Mouse (Mus musculus) embryonic facial prominence, embryonic 14.5 days (tissue): ENCODE measurements around the gene Fut2. TPM values are rescaled to one million over a fixed set of nuclear protein-coding genes. Genes with fewer than 3 reads are reported as not detected.
A peak's percentile ranks its signal among the peaks of the same experiment; 100 is the strongest.

ENCODE experiments used
- ATAC-seq: fragments of 200-750 bp; cut with Nextera tagmentation; 2 replicates; pipeline ENCODE4 v1.8.0; 2017; ENCODE audit warnings: low read depth, moderate number of reproducible peaks, moderate TSS enrichment
- DNase-seq: peaks from one replicate; pipeline ENCODE4 v3.0.0-alpha.2; 2015; ENCODE audit warnings: low spot score
- H3K27ac ChIP-seq: fragments of 300-500 bp; sonication (generic); replicated peaks from 2 replicates; pipeline ENCODE4 v1.5.1; 2014; ENCODE audit warnings: low read depth, mild to moderate bottlenecking, low read length, moderate library complexity
- H3K27me3 ChIP-seq: fragments of 300-500 bp; sonication (generic); replicated peaks from 2 replicates; pipeline ENCODE4 v1.6.1; 2014; ENCODE audit warnings: low read length; ENCODE audit not compliant: control insufficient read depth, insufficient read depth
- H3K36me3 ChIP-seq: fragments of 300-500 bp; sonication (generic); 2 replicates; pipeline ENCODE4 v1.6.1; 2014; ENCODE audit warnings: low read length, mixed read lengths; ENCODE audit not compliant: control insufficient read depth, insufficient read depth
- H3K4me1 ChIP-seq: fragments of 300-500 bp; sonication (generic); 2 replicates; pipeline ENCODE4 v1.6.1; 2014; ENCODE audit warnings: antibody characterized with exemption, low read length; ENCODE audit not compliant: control insufficient read depth, insufficient read depth
- H3K4me2 ChIP-seq: fragments of 300-500 bp; sonication (generic); 2 replicates; pipeline ENCODE4 v1.6.1; 2014; ENCODE audit warnings: low read depth, mild to moderate bottlenecking, low read length, moderate library complexity, mixed read lengths
- H3K4me3 ChIP-seq: fragments of 300-500 bp; sonication (generic); 2 replicates; pipeline ENCODE4 v1.5.1; 2014; ENCODE audit warnings: low read depth, mild to moderate bottlenecking, low read length
- H3K9ac ChIP-seq: fragments of 300-500 bp; sonication (generic); 2 replicates; pipeline ENCODE4 v1.6.1; 2014; ENCODE audit warnings: low read depth, mild to moderate bottlenecking, low read length, moderate library complexity, mixed read lengths
- H3K9me3 ChIP-seq: fragments of 300-500 bp; sonication (generic); 2 replicates; pipeline ENCODE4 v1.6.1; 2016; ENCODE audit warnings: low read length; ENCODE audit not compliant: control insufficient read depth
- WGBS: fragments of 180-500 bp; shearing (Covaris S2); extraction: QIAGEN DNeasy Blood & Tissue Kit; methylation state at CpG from one replicate; pipeline ENCODE4 v1.1.7; 2014; 5-methylcytosine and 5-hydroxymethylcytosine counted together
- polyA plus RNA-seq: library from polyadenylated mRNA; unstranded; fragments of >200 nt; fragmentation: Nextera tagmentation; extraction: Ambion mirVana; gene quantifications from 2 replicates; pipeline ENCODE4 v1.2.1, GENCODE M21; 2014

Gene Fut2
- 1.9 and 2.2 TPM in 2 replicates for polyA plus RNA-seq

DNA sequence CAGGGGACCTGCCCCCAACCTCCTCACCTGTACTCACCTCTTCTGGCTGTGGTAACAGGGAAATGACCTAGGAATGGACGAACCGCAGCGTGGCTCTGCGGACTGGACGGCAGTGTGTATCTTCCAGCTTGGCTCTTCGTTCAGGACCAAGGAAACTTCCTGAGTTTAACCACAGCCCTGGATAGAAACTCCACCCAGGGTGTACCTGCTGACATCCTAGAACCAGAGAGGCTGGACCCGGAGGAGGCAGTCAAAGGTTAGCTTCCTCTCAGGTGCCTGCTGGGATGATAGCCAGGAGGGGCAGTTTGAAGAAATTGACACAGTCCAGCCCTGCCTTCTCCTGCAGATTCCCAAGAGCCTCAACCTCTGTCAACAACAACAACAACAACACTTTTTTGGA is at the start of gene Fut2:
Fut2 (minus strand) TSS at position 234 of the 400 bp plus-strand sequence.
- Histone ChIP-seq H3K27me3 (no peaks in the 10 kb centered on the region), H3K27ac (no peak within 1 kb of the TSS), H3K4me1 (peaks cover 9% of the 10 kb centered on the region; the same call in 1 of the 2 replicates), H3K36me3 (no peaks in the 10 kb centered on the region), H3K9me3 (no peaks in the 10 kb centered on the region), H3K4me3 (no peak within 1 kb of the TSS), H3K9ac (peak within 1 kb of the TSS; percentile 30; the same call in 1 of the 2 replicates), H3K4me2 (no peak within 1 kb of the TSS)
- ATAC-seq (no peak), DNase-seq (no peak)
- 77% methylated on average over 7 of the region's 7 CpGs for WGBS

DNA sequence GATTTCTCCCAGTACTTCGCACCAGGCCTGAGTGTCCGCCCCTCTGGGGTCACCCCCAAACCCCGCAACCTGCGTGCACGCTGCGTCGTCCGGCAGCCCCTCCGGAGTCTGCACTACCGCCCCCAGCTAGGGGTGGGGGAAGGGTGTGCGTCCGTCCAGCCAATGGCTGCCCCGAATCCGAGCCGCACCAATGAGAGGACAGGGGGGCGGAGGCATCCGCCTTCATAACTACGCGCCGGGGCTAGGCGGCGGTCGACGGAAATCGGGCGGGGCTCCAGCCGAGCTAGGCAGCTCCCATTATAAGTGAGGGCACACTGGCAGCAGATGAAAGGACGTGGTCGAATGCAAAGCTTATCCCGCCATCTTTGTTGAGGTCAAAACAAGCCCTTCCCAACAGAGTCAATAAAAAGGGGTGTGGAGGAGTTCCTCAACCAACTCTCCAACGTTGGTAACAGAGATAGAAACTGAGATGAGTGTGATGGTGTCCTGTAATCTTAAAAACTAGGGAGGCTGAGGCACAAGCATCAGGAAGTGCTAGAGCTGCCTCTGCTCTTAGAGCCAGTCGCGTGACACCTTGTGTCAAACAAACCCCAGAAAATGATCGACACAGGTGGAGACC is 49.0 kb upstream of the Fut2 start, which contains the start of gene Rpl18:
Rpl18 (plus strand) TSS at position 368 of the 619 bp plus-strand sequence.
- H3K4me2 ChIP-seq = peak within 1 kb of the TSS; percentile 71
- H3K9me3 ChIP-seq = no peaks in the 10 kb centered on the region
- peak within 1 kb of the TSS; percentile 67 for H3K27ac ChIP-seq
- peaks cover 51% of the 10 kb centered on the region for H3K36me3 ChIP-seq
- peaks cover 21% of the 10 kb centered on the region for H3K4me1 ChIP-seq
- no peaks in the 10 kb centered on the region for H3K27me3 ChIP-seq
- peak within 1 kb of the TSS; percentile 64 for H3K9ac ChIP-seq
- DNase-seq = peak; percentile 99
- ATAC-seq = peak; percentile 94
- peak within 1 kb of the TSS; percentile 57 for H3K4me3 ChIP-seq
- 13% methylated on average over 23 of the region's 34 CpGs for WGBS

DNA sequence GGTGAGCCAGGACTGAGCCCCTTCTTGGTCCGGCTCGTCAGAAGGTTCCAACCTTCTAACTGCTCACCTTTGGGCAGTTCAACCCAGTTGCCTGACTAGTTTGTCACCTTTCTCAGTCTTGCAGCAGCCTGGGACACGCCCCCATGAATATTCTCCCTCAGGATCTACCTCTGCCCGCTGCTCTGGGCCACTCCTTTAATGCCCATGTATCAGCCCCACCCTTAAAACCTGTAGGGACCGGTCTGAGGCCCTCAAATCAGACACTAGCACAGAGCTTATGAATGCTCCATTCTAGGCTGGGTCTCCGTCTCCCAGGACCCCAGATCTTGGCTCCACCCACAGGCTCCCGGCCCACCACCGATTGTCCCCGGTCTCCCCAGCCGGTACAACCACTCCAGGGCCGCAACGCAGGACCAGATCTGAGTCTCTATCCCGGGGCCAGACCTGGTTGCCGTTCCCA is 48.5 kb upstream of the Fut2 start:
- WGBS = 10% methylated on average over 13 of the region's 14 CpGs

DNA sequence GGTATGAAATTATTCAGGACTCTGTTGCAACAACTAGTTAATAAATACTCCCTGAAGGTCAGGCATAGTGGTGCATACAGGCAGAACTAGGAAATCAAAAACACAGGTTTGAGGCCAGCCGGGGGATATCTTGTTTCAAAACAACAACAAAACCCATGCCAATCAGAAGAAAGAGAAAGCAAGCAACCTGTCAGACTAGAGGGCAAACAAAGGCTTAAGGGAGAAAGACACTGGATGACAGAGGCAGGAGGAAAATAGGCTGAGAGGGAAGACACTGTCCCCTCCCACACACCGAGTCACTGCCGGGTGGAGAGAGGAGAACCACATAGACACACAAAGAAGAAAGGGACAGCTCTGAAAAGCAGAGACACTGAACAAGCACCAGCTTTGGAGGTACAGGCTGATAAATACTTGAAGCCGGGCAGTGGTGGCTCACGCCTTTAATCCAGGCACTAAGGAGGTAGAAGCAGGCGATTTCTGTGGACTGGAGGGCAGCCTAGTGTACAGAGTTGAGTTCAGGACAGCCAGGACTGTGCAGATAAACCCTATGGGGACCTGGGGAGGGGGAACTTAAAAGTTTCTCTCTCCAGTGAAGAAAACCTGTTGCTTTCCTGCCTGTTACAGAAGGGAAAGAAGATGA is 47.8 kb upstream of the Fut2 start:
- Histone ChIP-seq H3K4me2 (peak overlapping the region; percentile 71), H3K27me3 (no peaks in the 10 kb centered on the region), H3K27ac (no peak overlapping the region), H3K4me1 (peaks cover 19% of the 10 kb centered on the region), H3K4me3 (peak overlapping the region; percentile 57), H3K9ac (peak overlapping the region; percentile 64), H3K36me3 (peaks cover 46% of the 10 kb centered on the region), H3K9me3 (no peaks in the 10 kb centered on the region)
- 72% methylated on average over 6 of the region's 6 CpGs for WGBS
- DNase-seq = no peak
- no peak for ATAC-seq

More for the DNA sequence above, 48.5 kb upstream of the Fut2 start:
- Histone ChIP-seq H3K27ac (peak overlapping the region; percentile 40; the same call in 1 of the 2 replicates), H3K4me2 (peak overlapping the region; percentile 71), H3K36me3 (peaks cover 51% of the 10 kb centered on the region), H3K4me1 (peaks cover 21% of the 10 kb centered on the region), H3K27me3 (no peaks in the 10 kb centered on the region), H3K4me3 (peak overlapping the region; percentile 57), H3K9me3 (no peaks in the 10 kb centered on the region), H3K9ac (peak overlapping the region; percentile 64)
- ATAC-seq (peak; percentile 26), DNase-seq (peak; percentile 61)

DNA sequence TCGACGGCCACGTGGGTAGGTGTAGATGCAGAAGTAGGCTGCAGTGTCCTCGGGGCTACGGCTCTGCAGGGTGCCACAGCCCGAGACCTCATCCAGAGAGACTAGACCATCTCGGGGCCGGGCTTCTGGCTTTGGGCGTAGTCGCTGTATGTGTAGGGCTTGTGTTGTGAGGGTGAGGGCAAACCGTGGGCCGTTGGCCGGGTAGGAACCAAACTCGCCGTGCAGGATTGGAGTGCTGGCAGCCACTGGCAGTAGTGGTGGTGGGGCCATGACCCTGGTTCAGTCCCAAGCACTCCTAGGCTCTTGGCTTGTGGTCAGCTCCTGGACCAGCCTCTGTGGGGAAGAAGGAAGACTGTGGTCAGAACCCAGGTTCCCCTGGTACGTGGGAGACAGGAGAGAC is 47.2 kb upstream of the Fut2 start:
- H3K27ac ChIP-seq = no peak overlapping the region
- no peaks in the 10 kb centered on the region for H3K9me3 ChIP-seq
- WGBS = 92% methylated on average over 14 of the region's 16 CpGs
- no peaks in the 10 kb centered on the region for H3K27me3 ChIP-seq
- H3K4me2 ChIP-seq = no peak overlapping the region
- H3K4me3 ChIP-seq = no peak overlapping the region
- ATAC-seq = no peak
- H3K36me3 ChIP-seq = peaks cover 43% of the 10 kb centered on the region
- peaks cover 23% of the 10 kb centered on the region for H3K4me1 ChIP-seq
- H3K9ac ChIP-seq = no peak overlapping the region
- DNase-seq = no peak

DNA sequence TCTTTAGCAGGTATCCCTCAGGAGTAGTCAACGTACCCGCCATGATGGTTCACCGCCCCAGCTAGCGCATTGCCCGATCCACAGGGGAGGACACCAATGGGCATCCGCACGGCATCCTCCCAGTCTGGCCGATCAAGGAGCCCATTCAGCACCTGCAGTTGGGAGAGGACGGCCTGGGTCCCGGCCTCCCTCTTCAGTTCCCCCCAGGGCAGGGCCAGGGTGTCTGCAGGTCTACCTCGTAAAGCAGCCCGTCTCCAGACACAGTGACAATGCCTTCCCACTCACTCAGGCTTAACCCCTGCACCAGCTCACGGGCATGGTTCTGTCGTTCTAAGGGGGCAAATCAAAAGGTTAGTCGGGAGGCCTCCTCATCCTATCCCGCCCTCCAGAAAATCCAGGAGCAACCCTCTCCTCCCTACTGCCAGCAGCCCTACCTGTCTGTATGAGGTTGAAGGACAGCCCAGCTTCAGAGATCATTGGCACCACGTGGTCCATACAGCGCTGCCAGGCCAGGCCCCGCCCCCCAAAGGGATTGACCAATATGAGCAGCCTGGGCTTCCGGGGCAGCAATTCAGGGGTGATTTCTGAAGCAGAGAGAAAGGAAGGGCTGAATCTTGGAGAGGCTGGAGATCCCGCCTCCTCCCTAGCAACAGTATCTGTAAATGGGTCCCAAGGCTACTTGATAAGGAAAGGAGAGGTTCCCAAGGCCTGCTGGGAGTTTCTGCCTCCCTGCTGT is 46.0 kb upstream of the Fut2 start:
- 85% methylated on average over 16 of the region's 21 CpGs for WGBS
- H3K9ac ChIP-seq = no peak overlapping the region
- no peak overlapping the region for H3K4me3 ChIP-seq
- no peak overlapping the region for H3K27ac ChIP-seq
- H3K27me3 ChIP-seq = no peaks in the 10 kb centered on the region
- DNase-seq (no peak), ATAC-seq (no peak)
- no peaks in the 10 kb centered on the region for H3K9me3 ChIP-seq
- H3K4me1 ChIP-seq = peaks cover 35% of the 10 kb centered on the region
- H3K36me3 ChIP-seq = peaks cover 43% of the 10 kb centered on the region
- H3K4me2 ChIP-seq = no peak overlapping the region

DNA sequence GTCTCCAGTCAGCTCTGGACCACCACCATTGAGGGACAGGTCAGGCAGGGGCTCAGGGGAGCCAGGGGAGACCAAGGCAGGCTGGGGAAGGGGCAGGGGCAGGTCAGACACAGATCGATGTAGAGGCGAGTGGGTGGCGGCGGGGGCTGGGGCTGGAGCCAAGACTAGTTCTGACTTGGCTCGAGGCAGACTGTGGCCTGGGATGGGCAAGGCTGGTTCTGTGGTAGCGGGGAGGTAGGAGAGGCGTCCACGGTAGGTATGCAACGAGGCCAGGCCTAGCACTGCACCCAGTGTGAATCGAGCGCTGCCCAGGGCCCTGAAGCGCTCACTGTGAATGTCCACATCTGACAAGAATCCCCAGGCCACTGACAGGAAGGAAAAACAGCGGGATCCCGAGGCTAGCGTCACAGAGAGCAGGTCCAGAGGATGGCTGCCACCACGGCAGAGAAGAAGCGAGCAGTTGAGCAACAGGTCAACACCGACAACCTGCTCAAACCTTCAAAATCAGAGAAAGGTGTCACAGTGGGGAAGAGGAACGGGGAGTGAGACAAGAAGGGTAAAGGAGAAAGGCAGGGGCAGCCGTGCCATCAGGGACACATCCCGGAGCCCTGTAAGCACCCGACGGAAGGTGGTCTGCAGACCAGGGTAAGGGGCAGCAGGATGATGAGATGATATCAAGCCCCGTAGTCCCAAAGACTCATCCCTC is 45.3 kb upstream of the Fut2 start:
- no peak overlapping the region for H3K9ac ChIP-seq
- H3K36me3 ChIP-seq = peaks cover 43% of the 10 kb centered on the region
- no peaks in the 10 kb centered on the region for H3K27me3 ChIP-seq
- no peak overlapping the region for H3K4me3 ChIP-seq
- ATAC-seq (no peak), DNase-seq (no peak)
- H3K9me3 ChIP-seq = no peaks in the 10 kb centered on the region
- peaks cover 35% of the 10 kb centered on the region for H3K4me1 ChIP-seq
- H3K4me2 ChIP-seq = no peak overlapping the region
- 92% methylated on average over 24 of the region's 24 CpGs for WGBS
- H3K27ac ChIP-seq = no peak overlapping the region
